Mouse (Mus musculus) lung, adult 18-20 months (tissue): ENCODE results near the gene Pbx2.
A peak's percentile ranks its signal among the peaks of the same experiment; 100 is the strongest.

Source experiments
- DNase-seq, 2 experiments: peaks; one replicate each; pipeline ENCODE4 v3.0.0; 2022; ENCODE audit warnings: mixed read lengths in 2 of 2

Gene Pbx2

GRCm38 (mm10) chr17:34582528-34582927 lies 8.5 kb upstream of the Pbx2 start:
- no peak for DNase-seq

- no peak for DNase-seq
These were observed 7.7 kb upstream of the Pbx2 start for GRCm38 (mm10) chr17:34583397-34583796.

- DNase-seq: no peak
These were observed 7.2 kb upstream of the Pbx2 start for GRCm38 (mm10) chr17:34583819-34584218.

GRCm38 (mm10) chr17:34585121-34585520 lies 5.9 kb upstream of the Pbx2 start:
- no peak for DNase-seq

GRCm38 (mm10) chr17:34585877-34586771 lies 4.9 kb upstream of the Pbx2 start:
- no peak for DNase-seq

- peak; percentile 82 to 88 for DNase-seq
These were observed 4.2 kb upstream of the Pbx2 start for GRCm38 (mm10) chr17:34586796-34587422.

GRCm38 (mm10) chr17:34587423-34587811 lies 3.6 kb upstream of the Pbx2 start:
- peak; percentile 95 to 96 for DNase-seq

GRCm38 (mm10) chr17:34587814-34588213 lies 3.3 kb upstream of the Pbx2 start:
- no peak for DNase-seq

GRCm38 (mm10) chr17:34588767-34589166 lies 2.3 kb upstream of the Pbx2 start:
- no peak for DNase-seq

GRCm38 (mm10) chr17:34589206-34589605 lies 1.9 kb upstream of the Pbx2 start:
- no peak for DNase-seq

- DNase-seq: peak; percentile 72 to 76
These were observed 1.4 kb upstream of the Pbx2 start, which contains the start of gene Gpsm3 for GRCm38 (mm10) chr17:34589681-34590101. Gene Gpsm3 (plus strand): TSS chr17:34589806.

GRCm38 (mm10) chr17:34590154-34590987 lies 695 bp upstream of the Pbx2 start:
- DNase-seq: no peak

GRCm38 (mm10) chr17:34591994-34592375 lies 919 bp downstream of the Pbx2 start:
- DNase-seq: peak; percentile 89 to 92

GRCm38 (mm10) chr17:34592581-34593549 lies 1.8 kb downstream of the Pbx2 start:
- peak in 1 of 2 experiments; percentile 58 for DNase-seq

- DNase-seq: peak in 1 of 2 experiments; percentile 44
These were observed 2.9 kb downstream of the Pbx2 start for GRCm38 (mm10) chr17:34593752-34594525.

- peak in 1 of 2 experiments; percentile 59 for DNase-seq
These were observed 5.0 kb downstream of the Pbx2 start for GRCm38 (mm10) chr17:34596098-34596497.

- peak; percentile 81 to 87 for DNase-seq
These were observed 6.6 kb downstream of the Pbx2 start, which contains the start of gene Ager for GRCm38 (mm10) chr17:34597566-34598095. Gene Ager (plus strand): TSS chr17:34597862.

GRCm38 (mm10) chr17:34599891-34600290 lies 8.8 kb downstream of the Pbx2 start:
- no peak for DNase-seq

- DNase-seq: no peak
These were observed 10.7 kb downstream of the Pbx2 start for GRCm38 (mm10) chr17:34601796-34602195.

- DNase-seq: peak; percentile 99 to 100
These were observed 12.5 kb downstream of the Pbx2 start, which contains the start of gene Rnf5 for GRCm38 (mm10) chr17:34603375-34604060. Gene Rnf5 (minus strand): TSS chr17:34603690.
